Mouse (Mus musculus) left cerebral cortex, postnatal 25 days (tissue): ENCODE measurements around the gene Gm973. TPM values are rescaled to one million over a fixed set of nuclear protein-coding genes. Genes with fewer than 3 reads are reported as not detected.
A peak's percentile ranks its signal among the peaks of the same experiment; 100 is the strongest.

Source experiments
- DNase-seq, 2 experiments: peaks; one replicate each; pipeline ENCODE4 v3.0.0; 2022; ENCODE audit warnings: low spot score in 2 of 2, mixed read lengths in 1 of 2
- intact Hi-C: fragments of 180-260 bp; cut with DNase I; formaldehyde crosslinking; loops from one replicate; pipeline ENCODE4 v1.15.1; 2025
- total RNA-seq, 2 experiments: library from RNA; stranded (reverse); gene quantifications; 2 replicates each; pipeline ENCODE4 v1.2.3; 2021

The Gm973 gene
- total RNA-seq, 2 experiments from 2014 or later = 8.3 to 9.2 TPM

- intact Hi-C loops = no loop called here
- DNase-seq = no peak
Observed at GRCm38 (mm10) chr1:59488481-59488880, 27.6 kb upstream of the Gm973 start.

DNA sequence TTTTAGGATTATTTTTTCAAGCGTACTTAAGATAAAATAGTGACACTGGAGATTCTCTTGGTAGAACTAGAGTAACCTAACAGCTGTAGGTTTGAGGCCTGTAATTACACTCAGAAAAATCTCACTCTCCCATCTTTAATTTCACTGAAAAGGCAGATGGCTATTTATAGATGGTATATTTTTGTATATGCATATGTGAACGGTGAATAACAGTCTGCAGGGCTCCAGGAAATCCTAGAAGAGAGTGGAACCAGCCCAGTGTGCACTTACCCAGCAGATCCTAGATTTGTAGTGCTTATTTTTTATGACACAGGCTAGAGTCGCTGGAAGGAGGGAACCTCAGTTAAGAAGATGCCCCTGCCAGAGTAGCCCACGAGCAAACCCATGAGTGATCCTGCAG is 27.1 kb upstream of the Gm973 start:
- DNase-seq = peak in 1 of 2 experiments; percentile 64
- intact Hi-C loops = no loop called here

DNA sequence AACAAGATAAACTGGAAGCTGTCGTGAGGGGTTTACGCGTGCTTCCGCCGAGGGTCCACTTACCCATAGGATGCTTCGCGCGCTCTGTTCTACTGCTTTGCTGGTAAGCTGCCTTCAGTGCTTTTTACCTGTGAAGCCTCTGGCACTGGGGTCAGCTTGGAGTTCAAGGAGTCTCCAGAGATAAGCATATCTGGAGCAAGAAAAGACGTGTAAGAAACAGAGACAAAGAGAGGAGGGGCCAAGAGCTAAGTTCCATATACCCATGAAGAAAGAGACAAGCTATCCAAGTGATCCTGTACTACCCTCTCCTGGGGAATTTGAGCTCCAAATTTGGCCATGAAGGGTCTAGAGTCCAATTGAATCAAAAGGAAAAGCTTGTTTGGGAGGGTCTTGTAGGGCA is 24.5 kb upstream of the Gm973 start:
- no peak for DNase-seq
- intact Hi-C loops = no loop called here

DNA sequence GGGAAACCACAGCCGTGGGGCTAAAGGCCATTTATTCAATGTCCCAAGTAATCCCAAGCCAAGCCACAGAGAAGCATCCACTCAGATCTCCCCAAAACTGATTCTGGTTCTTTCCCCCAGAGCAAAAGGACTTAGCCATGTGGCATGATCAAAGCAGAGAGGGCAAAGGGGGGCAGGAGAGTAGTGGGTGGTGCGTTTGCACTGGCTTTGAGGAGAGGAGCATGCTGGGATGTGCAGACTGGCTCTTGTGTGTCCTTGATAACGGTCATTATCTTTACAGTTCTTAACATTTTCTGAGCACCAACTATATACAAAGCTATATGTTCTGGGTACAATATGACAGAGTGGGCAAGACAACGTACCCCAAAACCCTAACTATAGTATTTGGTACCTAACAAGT is 23.6 kb upstream of the Gm973 start:
- intact Hi-C loops = no loop called here
- DNase-seq = no peak

DNA sequence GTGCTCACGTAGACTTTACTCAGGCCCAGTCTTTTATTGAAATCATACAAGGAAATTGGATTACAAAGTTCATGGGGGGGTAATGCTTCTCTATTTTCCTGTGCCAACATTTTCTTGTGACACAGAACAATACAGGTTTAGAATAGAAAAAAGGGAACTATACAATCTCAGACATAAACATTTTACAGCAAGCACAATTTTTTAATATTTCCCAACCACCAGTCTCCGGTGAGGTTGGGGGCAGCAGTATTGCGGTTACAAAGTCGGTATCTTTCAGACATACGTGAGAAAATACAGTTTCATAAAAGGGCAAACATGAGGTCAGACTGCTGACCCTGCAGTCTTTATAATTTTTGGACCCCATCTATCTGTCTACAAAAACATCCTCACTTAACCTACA is 20.1 kb upstream of the Gm973 start:
- no peak for DNase-seq
- intact Hi-C loops = no loop called here

GRCm38 (mm10) chr1:59497741-59498613 is 18.1 kb upstream of the Gm973 start:
- intact Hi-C loops = no loop called here
- no peak for DNase-seq

GRCm38 (mm10) chr1:59499327-59499726 is 16.7 kb upstream of the Gm973 start:
- intact Hi-C loops = no loop called here
- DNase-seq = no peak

GRCm38 (mm10) chr1:59502355-59502754 is 13.7 kb upstream of the Gm973 start:
- DNase-seq = no peak
- intact Hi-C loops = no loop called here

- intact Hi-C loops = no loop called here
- no peak for DNase-seq
Observed at GRCm38 (mm10) chr1:59503659-59504301, 12.3 kb upstream of the Gm973 start.

GRCm38 (mm10) chr1:59504302-59504700 is 11.8 kb upstream of the Gm973 start:
- no peak for DNase-seq
- intact Hi-C loops = no loop called here

DNA sequence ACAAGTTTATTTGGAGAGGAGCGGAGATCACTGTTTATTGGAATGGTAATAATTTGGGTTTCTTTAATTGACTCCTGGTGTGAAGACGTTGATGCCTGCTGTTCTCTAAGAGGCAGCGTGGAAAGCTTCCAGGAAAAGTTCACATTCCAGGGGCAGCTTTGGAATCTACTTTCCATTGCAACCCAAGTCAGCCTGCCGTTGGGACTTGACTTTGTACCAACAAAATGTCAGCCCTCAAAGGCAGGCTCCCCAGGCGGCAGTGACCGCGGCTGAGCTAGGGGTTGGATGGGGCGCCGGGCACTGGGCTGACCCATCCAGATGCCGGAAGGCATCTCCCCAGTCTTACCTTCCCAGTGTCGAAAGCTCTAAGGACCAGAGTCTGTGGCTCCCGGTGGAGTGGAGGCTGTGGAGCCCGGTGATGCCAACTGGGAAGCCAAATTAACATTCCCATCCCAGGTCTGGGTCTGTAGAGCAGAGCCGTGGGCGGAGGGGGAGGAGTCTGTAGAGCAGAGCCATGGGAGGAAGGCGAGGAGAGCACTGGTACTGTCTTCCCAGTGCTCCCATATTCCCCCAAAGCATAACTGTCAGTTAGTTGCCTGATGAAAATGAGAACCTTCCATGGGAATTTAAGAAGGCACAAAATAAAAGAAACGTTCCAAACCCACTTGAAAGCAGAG is 7.5 kb upstream of the Gm973 start:
- peak in 1 of 2 experiments; percentile 26 for DNase-seq
- intact Hi-C loops = no loop called here

DNA sequence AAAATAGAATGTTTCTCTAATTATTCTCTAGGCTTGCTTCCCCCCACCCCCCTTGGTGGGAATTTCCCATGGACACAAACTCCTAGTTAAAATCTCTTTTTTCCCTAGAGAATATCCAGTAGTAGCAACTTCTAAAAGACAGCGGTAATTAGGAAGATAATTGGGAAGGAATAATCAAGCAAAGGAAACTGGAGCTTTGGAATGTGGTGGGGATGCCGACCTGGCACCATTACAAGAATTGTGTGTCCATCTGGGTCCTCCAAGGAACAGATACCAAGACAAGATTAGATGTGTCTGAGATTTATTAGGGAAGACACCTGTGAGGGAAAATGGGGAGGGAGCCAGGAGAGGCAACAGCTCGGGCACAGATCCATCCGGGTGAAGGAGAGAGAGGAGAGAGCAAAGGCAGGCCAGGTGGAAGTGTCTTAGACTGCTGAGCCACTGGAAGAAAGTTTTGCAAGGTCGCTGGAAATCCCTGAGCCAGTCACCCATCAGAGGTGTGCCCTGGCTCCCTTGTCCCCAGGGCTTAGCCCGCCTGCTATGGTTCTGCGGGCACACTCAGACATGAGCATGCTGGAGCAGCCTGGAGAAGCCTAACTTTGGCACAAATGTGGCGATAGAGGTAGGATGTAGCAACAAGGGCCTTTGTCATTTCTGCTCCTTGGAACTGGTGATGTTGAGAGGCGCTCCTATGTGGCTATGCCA is 4.3 kb upstream of the Gm973 start:
- no peak for DNase-seq
- intact Hi-C loops = no loop called here

DNA sequence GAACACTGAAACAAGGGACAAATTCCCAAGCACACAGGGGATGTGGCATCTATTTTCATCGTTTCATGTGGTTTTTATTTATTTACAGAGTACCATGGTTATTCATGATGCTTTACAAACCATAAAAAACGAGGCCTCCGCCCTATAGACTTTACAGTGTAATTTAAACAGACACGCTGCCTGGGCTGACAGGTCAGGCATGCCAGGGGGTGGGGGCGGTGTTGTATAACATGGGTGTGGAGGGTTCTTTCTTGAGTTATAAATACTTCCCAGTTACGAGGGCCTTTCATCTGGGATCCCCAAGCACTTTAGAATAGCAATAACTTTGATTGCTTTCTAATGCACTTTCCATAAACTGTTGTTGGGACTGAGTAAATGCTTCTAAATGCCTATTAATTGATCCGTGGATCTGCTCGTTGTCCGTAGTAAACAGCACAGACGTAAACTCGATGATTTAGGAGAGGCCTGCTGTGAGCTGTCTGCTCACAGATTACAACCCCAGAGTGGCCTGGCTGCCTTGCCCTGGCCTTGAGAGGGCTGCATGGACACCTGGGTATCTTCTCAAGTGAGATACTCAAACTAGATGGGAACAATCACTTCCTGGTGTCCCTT is 4.3 kb downstream of the Gm973 start:
- intact Hi-C loops = no loop called here

GRCm38 (mm10) chr1:59522456-59522855 is 6.4 kb downstream of the Gm973 start:
- no peak for DNase-seq
- intact Hi-C loops = no loop called here

More for the DNA sequence above, 4.3 kb downstream of the Gm973 start:
- DNase-seq = no peak

- DNase-seq = no peak
- intact Hi-C loops = no loop called here
Observed at GRCm38 (mm10) chr1:59523378-59523958, 7.4 kb downstream of the Gm973 start.

- intact Hi-C loops = no loop called here
- DNase-seq = peak in 1 of 2 experiments; percentile 23
Observed at GRCm38 (mm10) chr1:59524071-59524470, 8.0 kb downstream of the Gm973 start.

- DNase-seq = no peak
- intact Hi-C loops = no loop called here
Observed at GRCm38 (mm10) chr1:59524759-59525158, 8.7 kb downstream of the Gm973 start.

DNA sequence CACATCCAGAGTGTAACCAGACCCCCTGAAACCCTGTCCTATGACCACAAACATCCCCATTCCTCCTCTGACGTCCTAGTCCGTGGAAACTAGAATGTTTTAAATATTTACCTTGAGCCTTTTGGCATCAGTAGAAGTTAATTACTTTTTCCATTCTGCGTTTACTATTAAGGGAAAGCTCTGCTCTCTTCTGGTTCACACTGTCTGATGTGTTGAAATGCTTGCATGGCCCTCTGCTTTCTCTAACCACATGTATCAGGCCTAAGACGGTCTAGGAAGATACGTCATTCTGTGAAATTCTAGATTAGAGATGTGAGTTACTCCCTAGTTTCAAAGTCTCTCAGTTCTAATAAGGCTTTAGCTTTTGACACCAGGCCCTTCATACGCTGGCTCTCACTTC is 11.2 kb downstream of the Gm973 start:
- DNase-seq = no peak
- intact Hi-C loops = no loop called here
